Mouse (Mus musculus) cortical plate, adult 2 months (tissue): ENCODE measurements around the gene Mfsd4b3. TPM values are rescaled to one million over a fixed set of nuclear protein-coding genes. Genes with fewer than 3 reads are reported as not detected.
"Not testable (repeated sequence)": the region's sequence is repeated elsewhere in the genome, so short reads cannot be mapped to it uniquely, and the experiment has no call there.

Experiments used
- H3K27ac ChIP-seq: fragments of 200-500 bp; 2 replicates; pipeline ENCODE4 v1.5.1; 2012; ENCODE audit warnings: low read length, control low read depth, inconsistent platforms; ENCODE audit not compliant: insufficient read depth
- H3K4me1 ChIP-seq: fragments of 200-500 bp; 2 replicates; pipeline ENCODE4 v1.6.1; 2011; ENCODE audit warnings: low read length; ENCODE audit not compliant: control insufficient read depth, insufficient read depth
- H3K4me3 ChIP-seq: fragments of 200-500 bp; 2 replicates; pipeline ENCODE4 v1.5.1; 2011; ENCODE audit warnings: mild to moderate bottlenecking, low read length, control low read depth; ENCODE audit not compliant: insufficient read depth
- CTCF ChIP-seq: fragments of 200-500 bp; IDR thresholded peaks from 2 replicates; pipeline ENCODE4 v1.5.1; 2011; ENCODE audit warnings: mild to moderate bottlenecking, control low read depth, low read length; ENCODE audit not compliant: insufficient read depth; ENCODE audit errors: extremely low read depth
- POLR2A ChIP-seq: fragments of 200-500 bp; IDR thresholded peaks from 2 replicates; pipeline ENCODE4 v1.6.1; 2011; ENCODE audit warnings: mild to moderate bottlenecking, low read length, control low read depth; ENCODE audit not compliant: insufficient read depth; ENCODE audit errors: extremely low read depth
- polyA plus RNA-seq: library from polyadenylated mRNA; depleted of rRNA; stranded (reverse); fragments of >200 nt; gene quantifications from 2 replicates; pipeline ENCODE4 v1.2.3, GENCODE M21; 2012; rRNA removed

Gene Mfsd4b3
- polyA plus RNA-seq, 1 experiment: not detected

GRCm38 (mm10) chr10:39936553-39936952 is 23.4 kb downstream of the Mfsd4b3 start:
- Histone ChIP-seq H3K27ac (no peak overlapping the region), H3K4me1 (no peaks in the 10 kb centered on the region), H3K4me3 (no peak overlapping the region)
- TF ChIP-seq CTCF (no peak), POLR2A (no peak)

- TF ChIP-seq POLR2A (no peak), CTCF (no peak)
- no peak within 1 kb of the TSS for H3K27ac ChIP-seq
- H3K4me3 ChIP-seq: no peak within 1 kb of the TSS; the same call in 1 of the 2 replicates
- no peaks in the 10 kb centered on the region for H3K4me1 ChIP-seq
Observed at GRCm38 (mm10) chr10:39926616-39927139, 33.3 kb downstream of the Mfsd4b3 start, which contains the start of gene Mfsd4b2. Mfsd4b2 (minus strand) TSS chr10:39926923.

- H3K4me3 ChIP-seq, H3K27ac ChIP-seq, H3K4me1 ChIP-seq: not testable (repeated sequence)
Observed at GRCm38 (mm10) chr10:39924556-39924955, 35.4 kb downstream of the Mfsd4b3 start.

- TF ChIP-seq CTCF (no peak), POLR2A (no peak)
- Histone ChIP-seq H3K4me3 (no peak overlapping the region), H3K27ac (no peak overlapping the region), H3K4me1 (no peaks in the 10 kb centered on the region)
Observed at GRCm38 (mm10) chr10:39912616-39913015, 47.3 kb downstream of the Mfsd4b3 start.

GRCm38 (mm10) chr10:39908768-39909441 is 51.0 kb downstream of the Mfsd4b3 start:
- TF ChIP-seq POLR2A: no peak
- TF ChIP-seq CTCF: no peak
- no peak overlapping the region for H3K4me3 ChIP-seq
- no peak overlapping the region for H3K27ac ChIP-seq
- H3K4me1 ChIP-seq: no peaks in the 10 kb centered on the region

GRCm38 (mm10) chr10:39906799-39907658 is 52.9 kb downstream of the Mfsd4b3 start:
- Histone ChIP-seq H3K4me3 (no peak overlapping the region), H3K27ac (no peak overlapping the region)
- TF ChIP-seq CTCF: no peak
- TF ChIP-seq POLR2A: no peak

GRCm38 (mm10) chr10:39904191-39904590 is 55.8 kb downstream of the Mfsd4b3 start:
- Histone ChIP-seq H3K27ac (no peak overlapping the region), H3K4me3 (no peak overlapping the region), H3K4me1 (no peaks in the 10 kb centered on the region)
- TF ChIP-seq POLR2A (no peak), CTCF (no peak)

More at GRCm38 (mm10) chr10:39906799-39907658, 52.9 kb downstream of the Mfsd4b3 start:
- no peaks in the 10 kb centered on the region for H3K4me1 ChIP-seq

- TF ChIP-seq CTCF (no peak), POLR2A (peak; percentile 90)
- peak within 1 kb of the TSS; percentile 73 for H3K4me3 ChIP-seq
- no peaks in the 10 kb centered on the region; the same call in 1 of the 2 replicates for H3K4me1 ChIP-seq
- H3K27ac ChIP-seq: peak within 1 kb of the TSS; percentile 79
Observed at GRCm38 (mm10) chr10:39898874-39899371, 61.0 kb downstream of the Mfsd4b3 start, which contains the start of gene Mfsd4b4. Mfsd4b4 (minus strand) TSS chr10:39899238.

Other genes starting within 250 kb of the Mfsd4b3 start
- gene Rev3l, start 228.0 kb downstream of the Mfsd4b3 start, polyA plus RNA-seq: 31.1 and 33.8 TPM in 2 replicates
- gene Mfsd4b4, start 60.9 kb downstream of the Mfsd4b3 start, polyA plus RNA-seq: 10.5 and 12.7 TPM in 2 replicates
- not detected in 2 replicates for gene Mfsd4b2, start 33.2 kb downstream of the Mfsd4b3 start, polyA plus RNA-seq
- gene Mfsd4b5, start 26.5 kb upstream of the Mfsd4b3 start, polyA plus RNA-seq: 0.04 TPM in 2 replicates
- gene Mfsd4b1, start 65.1 kb upstream of the Mfsd4b3 start, polyA plus RNA-seq: 0.40 and 0.52 TPM in 2 replicates
- 3.0 and 3.1 TPM in 2 replicates for gene Slc16a10, start 182.1 kb upstream of the Mfsd4b3 start, polyA plus RNA-seq